In the genomic region with DNA sequence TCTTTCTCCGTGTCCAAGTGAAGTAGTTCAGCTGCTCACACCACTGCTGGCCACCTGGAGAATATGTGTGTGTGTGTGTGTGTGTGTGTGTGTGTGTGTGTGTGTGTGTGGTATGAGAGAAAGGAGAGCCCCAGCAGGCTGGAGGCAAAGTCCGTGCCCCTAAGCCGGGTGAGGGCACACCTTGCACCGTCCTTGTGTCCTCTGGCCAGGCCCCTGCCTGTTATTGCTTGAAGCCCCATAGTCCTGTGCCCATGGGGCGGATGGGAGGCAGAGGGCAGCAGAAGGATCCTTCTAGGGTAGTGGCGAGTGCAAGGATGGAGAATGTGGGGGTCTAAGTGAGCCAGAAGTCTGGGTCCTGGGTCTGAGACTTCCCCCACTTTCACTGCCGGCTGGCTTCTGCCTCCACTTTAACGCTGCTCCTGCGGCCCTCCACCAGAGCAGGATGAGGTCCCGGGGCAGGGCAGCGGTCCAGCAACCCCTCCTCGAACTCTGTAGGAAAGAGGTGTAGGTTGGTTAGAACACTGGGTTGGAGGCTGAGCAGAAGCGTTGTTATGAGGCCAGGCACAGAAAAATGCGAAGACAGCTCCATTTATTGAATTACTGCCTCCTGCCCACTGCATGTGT, we compare ENCODE assay signal across 8 mouse cellular contexts. TPM values are rescaled to one million over a fixed set of nuclear protein-coding genes. Genes with fewer than 3 reads are reported as not detected.
DNase-seq lines count a peak whose midpoint lies in the region; ATAC-seq and TF ChIP-seq lines count a peak whose summit lies in the region.

No protein-coding gene starts in this region.

- H3K27me3 ChIP-seq in neural tube, embryonic 11.5 days (ENCODE audit: control insufficient read depth, insufficient read depth, low read length) = peaks cover 59% of the 10 kb centered on the region
- H3K27me3 ChIP-seq in forebrain, embryonic 12.5 days = peaks cover 81% of the 10 kb centered on the region
- H3K27me3 ChIP-seq in lung, postnatal 0 days (replicated peaks; ENCODE audit: insufficient read depth, low read length) = no peaks in the 10 kb centered on the region

- WGBS in neural tube, embryonic 11.5 days = 17% methylated on average over 14 of the region's 14 CpGs
- 15% methylated on average over 14 of the region's 14 CpGs for WGBS in forebrain, embryonic 12.5 days
- whole genome bisulfite sequencing in lung, postnatal 0 days = 23% methylated on average over 12 of the region's 14 CpGs

- H3K4me1 ChIP-seq in neural tube, embryonic 11.5 days (ENCODE audit: control insufficient read depth, insufficient read depth, low read length) = peaks cover 14% of the 10 kb centered on the region
- H3K4me1 ChIP-seq in forebrain, embryonic 12.5 days = peaks cover 44% of the 10 kb centered on the region
- peaks cover 34% of the 10 kb centered on the region for H3K4me1 ChIP-seq in lung, postnatal 0 days (ENCODE audit: insufficient read depth, low read depth, low read length)

- H3K9ac ChIP-seq in neural tube, embryonic 11.5 days (ENCODE audit: low read length) = no peak overlapping the region
- H3K9ac ChIP-seq in forebrain, embryonic 12.5 days = no peak overlapping the region
- peak overlapping the region; percentile 19; the same call in 1 of the 2 replicates for H3K9ac ChIP-seq in lung, postnatal 0 days (replicated peaks; ENCODE audit: low read depth)

- DNase-seq in neural tube, embryonic 11.5 days (ENCODE audit: low spot score) = no peak
- DNase-seq in neural tube, embryonic 10.5 days (ENCODE audit: extremely low spot score, low spot score) = no peak
- DNase-seq in kidney, adult 11 months = peak; percentile 47
- no peak for DNase-seq in lung, postnatal 0 days (ENCODE audit: low spot score)
- DNase-seq in right cerebral cortex, adult 18-20 months = no peak
- DNase-seq in left cerebral cortex, adult 8-10 months (ENCODE audit: low spot score in 2 of 2) = no peak

- no peaks in the 10 kb centered on the region for H3K9me3 ChIP-seq in neural tube, embryonic 11.5 days (ENCODE audit: control insufficient read depth, low read length)
- no peaks in the 10 kb centered on the region for H3K9me3 ChIP-seq in forebrain, embryonic 12.5 days
- no peaks in the 10 kb centered on the region for H3K9me3 ChIP-seq in lung, postnatal 0 days (ENCODE audit: low read length)

- H3K36me3 ChIP-seq in neural tube, embryonic 11.5 days (ENCODE audit: control insufficient read depth, insufficient read depth, low read length) = no peaks in the 10 kb centered on the region
- no peaks in the 10 kb centered on the region for H3K36me3 ChIP-seq in forebrain, embryonic 12.5 days (replicated peaks)
- H3K36me3 ChIP-seq in lung, postnatal 0 days (ENCODE audit: insufficient read depth, low read length) = peaks cover 22% of the 10 kb centered on the region

- TF ChIP-seq CTCF in lung, postnatal 0 days (IDR thresholded peaks at IDR 0.05) = no peak

- H3K4me3 ChIP-seq in neural tube, embryonic 11.5 days (ENCODE audit: low read depth, low read length) = no peak overlapping the region
- H3K4me3 ChIP-seq in forebrain, embryonic 12.5 days (replicated peaks) = 0 out of 2 replicates have a peak overlapping the region, but pooled peaks have one; percentile 8
- H3K4me3 ChIP-seq in lung, postnatal 0 days (ENCODE audit: low read depth, low read length) = 0 out of 2 replicates have a peak overlapping the region, but pooled peaks have one; percentile 12

- H3K27ac ChIP-seq in neural tube, embryonic 11.5 days (ENCODE audit: low read depth, low read length) = no peak overlapping the region
- no peak overlapping the region for H3K27ac ChIP-seq in forebrain, embryonic 12.5 days
- H3K27ac ChIP-seq in lung, postnatal 0 days (ENCODE audit: low read length) = peak overlapping the region; percentile 73

- no peak for TF ChIP-seq EP300 in lung, postnatal 0 days (IDR thresholded peaks at IDR 0.05)

- H3K4me2 ChIP-seq in neural tube, embryonic 11.5 days (ENCODE audit: low read depth) = peak overlapping the region; percentile 23; the same call in 1 of the 2 replicates
- H3K4me2 ChIP-seq in forebrain, embryonic 12.5 days = peak overlapping the region; percentile 31; the same call in 1 of the 2 replicates
- peak overlapping the region; percentile 58 for H3K4me2 ChIP-seq in lung, postnatal 0 days (replicated peaks; ENCODE audit: low read depth, low read length)

- no peak for ATAC-seq in neural tube, embryonic 11.5 days (ENCODE audit: insufficient read depth, low FRiP score, low TSS enrichment)
- no peak for ATAC-seq in forebrain, embryonic 12.5 days (ENCODE audit: low FRiP score)
- no peak for ATAC-seq in lung, postnatal 0 days
- ATAC-seq in CD4-positive, CD25-positive, alpha-beta regulatory T cell, adult 4 months = no peak

RNA-seq across cellular contexts. Expression of a gene that starts 5.3 kb away (rescaled TPM):
- 9.3 and 10.6 TPM in 2 replicates for polyA plus RNA-seq in neural tube, embryonic 11.5 days (2014; fragmentation: Nextera tagmentation; extraction: Ambion mirVana)
- polyA plus RNA-seq in forebrain, embryonic 12.5 days (2016; fragmentation: Nextera tagmentation; extraction: Ambion mirVana) = 10.0 TPM in 2 replicates
- 5.0 and 6.3 TPM in 2 replicates for polyA plus RNA-seq in lung, postnatal 0 days (2015; fragmentation: Nextera tagmentation; extraction: Ambion mirVana)
- 1 to 10 TPM; 2.5 to 4.0 TPM for polyA plus RNA-seq in CD4-positive, CD25-positive, alpha-beta regulatory T cell, adult 4 months (2017; shearing (Covaris generic))
- 1 to 10 TPM; 4.7 to 6.1 (median 5.1) TPM for total RNA-seq in left cerebral cortex, adult 8-10 months (2022)

RNA-seq across cellular contexts. Expression of a gene that starts 7.0 kb away (rescaled TPM):
- polyA plus RNA-seq in neural tube, embryonic 11.5 days (2014; fragmentation: Nextera tagmentation; extraction: Ambion mirVana) = 6.2 and 7.8 TPM in 2 replicates
- 3.7 and 4.6 TPM in 2 replicates for polyA plus RNA-seq in forebrain, embryonic 12.5 days (2016; fragmentation: Nextera tagmentation; extraction: Ambion mirVana)
- polyA plus RNA-seq in lung, postnatal 0 days (2015; fragmentation: Nextera tagmentation; extraction: Ambion mirVana) = 7.7 and 8.4 TPM in 2 replicates
- polyA plus RNA-seq in CD4-positive, CD25-positive, alpha-beta regulatory T cell, adult 4 months (2017; shearing (Covaris generic)) = 10 to 100 TPM in 1 of 2 experiments, 1 to 10 TPM in 1; 8.9 to 10.8 TPM
- 10 to 100 TPM; 36.5 to 55.0 (median 45.5) TPM for total RNA-seq in left cerebral cortex, adult 8-10 months (2022)

RNA-seq across cellular contexts. Expression of a gene that starts 18.6 kb away (rescaled TPM):
- 6.1 and 6.8 TPM in 2 replicates for polyA plus RNA-seq in neural tube, embryonic 11.5 days (2014; fragmentation: Nextera tagmentation; extraction: Ambion mirVana)
- 4.5 and 5.4 TPM in 2 replicates for polyA plus RNA-seq in forebrain, embryonic 12.5 days (2016; fragmentation: Nextera tagmentation; extraction: Ambion mirVana)
- 39.1 and 41.9 TPM in 2 replicates for polyA plus RNA-seq in lung, postnatal 0 days (2015; fragmentation: Nextera tagmentation; extraction: Ambion mirVana)
- polyA plus RNA-seq in CD4-positive, CD25-positive, alpha-beta regulatory T cell, adult 4 months (2017; shearing (Covaris generic)) = 100 to 1,000 TPM; 173 to 320 TPM
- 10 to 100 TPM; 13.5 to 17.1 (median 15.0) TPM for total RNA-seq in left cerebral cortex, adult 8-10 months (2022)

RNA-seq across cellular contexts. Expression of a gene that starts 40.5 kb away (rescaled TPM):
- 60.2 and 68.2 TPM in 2 replicates for polyA plus RNA-seq in neural tube, embryonic 11.5 days (2014; fragmentation: Nextera tagmentation; extraction: Ambion mirVana)
- polyA plus RNA-seq in forebrain, embryonic 12.5 days (2016; fragmentation: Nextera tagmentation; extraction: Ambion mirVana) = 81.4 and 81.8 TPM in 2 replicates
- polyA plus RNA-seq in lung, postnatal 0 days (2015; fragmentation: Nextera tagmentation; extraction: Ambion mirVana) = 71.0 and 75.4 TPM in 2 replicates
- polyA plus RNA-seq in CD4-positive, CD25-positive, alpha-beta regulatory T cell, adult 4 months (2017; shearing (Covaris generic)) = under 1 TPM; 0.30 to 0.96 TPM
- total RNA-seq in left cerebral cortex, adult 8-10 months (2022) = 100 to 1,000 TPM; 295 to 337 (median 306) TPM

RNA-seq across cellular contexts. Expression of a gene that starts 43.6 kb away (rescaled TPM):
- polyA plus RNA-seq in neural tube, embryonic 11.5 days (2014; fragmentation: Nextera tagmentation; extraction: Ambion mirVana) = 0.56 and 0.76 TPM in 2 replicates
- 0.50 and 0.59 TPM in 2 replicates for polyA plus RNA-seq in forebrain, embryonic 12.5 days (2016; fragmentation: Nextera tagmentation; extraction: Ambion mirVana)
- polyA plus RNA-seq in lung, postnatal 0 days (2015; fragmentation: Nextera tagmentation; extraction: Ambion mirVana) = 0.08 TPM in 2 replicates
- not detected for polyA plus RNA-seq in CD4-positive, CD25-positive, alpha-beta regulatory T cell, adult 4 months (2017; shearing (Covaris generic))
- total RNA-seq in left cerebral cortex, adult 8-10 months (2022) = 1 to 10 TPM in 2 of 4 experiments, under 1 TPM in 2; 0.59 to 1.2 (median 0.94) TPM
